Mouse (Mus musculus): ENCODE measurements around the gene Tespa1. TPM values are rescaled to one million over a fixed set of nuclear protein-coding genes. Genes with fewer than 3 reads are reported as not detected.

The Tespa1 gene
- polyA plus RNA-seq (2017; shearing (Covaris generic)), result 221 TPM

GRCm38 (mm10) chr10:130322637-130323036, at the start of gene Tespa1:
Gene Tespa1, plus strand, starts transcription at chr10:130322870.

GRCm38 (mm10) chr10:130280066-130280465, 42.6 kb upstream of the Tespa1 start, which contains the start of gene Neurod4:
Gene Neurod4, minus strand, starts transcription at chr10:130280240.

GRCm38 (mm10) chr10:130394232-130394631, 71.6 kb downstream of the Tespa1 start, which contains the start of gene Vmn2r84:
Gene Vmn2r84, minus strand, starts transcription at chr10:130394332.

Other genes starting within 250 kb of the Tespa1 start
- not detected for gene Olfr823, start 207.5 kb upstream of the Tespa1 start, polyA plus RNA-seq (2017; shearing (Covaris generic))
- not detected for gene Olfr824, start 192.9 kb upstream of the Tespa1 start, polyA plus RNA-seq (2017; shearing (Covaris generic))
- not detected for gene Olfr825, start 156.1 kb upstream of the Tespa1 start, polyA plus RNA-seq (2017; shearing (Covaris generic))
- not detected for gene Olfr826, start 138.7 kb upstream of the Tespa1 start, polyA plus RNA-seq (2017; shearing (Covaris generic))
- gene Olfr827, start 108.5 kb upstream of the Tespa1 start, polyA plus RNA-seq (2017; shearing (Covaris generic)), result not detected
- gene Neurod4, start 42.6 kb upstream of the Tespa1 start, polyA plus RNA-seq (2017; shearing (Covaris generic)), result not detected
- gene Vmn2r84, start 71.5 kb downstream of the Tespa1 start, polyA plus RNA-seq (2017; shearing (Covaris generic)), result 1.4 TPM
- not detected for gene Vmn2r85, start 106.8 kb downstream of the Tespa1 start, polyA plus RNA-seq (2017; shearing (Covaris generic))
- gene Vmn2r86, start 133.2 kb downstream of the Tespa1 start, polyA plus RNA-seq (2017; shearing (Covaris generic)), result 0.05 TPM
- not detected for gene Vmn2r87, start 174.5 kb downstream of the Tespa1 start, polyA plus RNA-seq (2017; shearing (Covaris generic))